Mouse (Mus musculus): Measurements from ENCODE around the gene Npb.
"Not testable (repeated sequence)": the region's sequence is repeated elsewhere in the genome, so short reads cannot be mapped to it uniquely, and the experiment has no call there.

The Npb gene

GRCm38 (mm10) chr11:120608241-120609034, at the start of gene Npb:
Npb (plus strand) TSS chr11:120608477.
- no peak for DNase-seq (ENCODE audit: low read depth, low spot score)

GRCm38 (mm10) chr11:120558843-120559242, 49.4 kb upstream of the Npb start:
- not testable (repeated sequence) for DNase-seq (ENCODE audit: low read depth, low spot score)

GRCm38 (mm10) chr11:120560952-120561728, 47.1 kb upstream of the Npb start:
- DNase-seq (ENCODE audit: low read depth, low spot score), result no peak

- no peak for DNase-seq (ENCODE audit: low read depth, low spot score)
These were observed 45.3 kb upstream of the Npb start for GRCm38 (mm10) chr11:120562949-120563348.

- no peak for DNase-seq (ENCODE audit: low read depth, low spot score)
These were observed 43.2 kb upstream of the Npb start for GRCm38 (mm10) chr11:120565114-120565513.

GRCm38 (mm10) chr11:120568324-120568723, 40.0 kb upstream of the Npb start:
- no peak for DNase-seq (ENCODE audit: low read depth, low spot score)

- DNase-seq (ENCODE audit: low read depth, low spot score), result no peak
These were observed 37.2 kb upstream of the Npb start for GRCm38 (mm10) chr11:120571122-120571521.

GRCm38 (mm10) chr11:120571754-120572416, 36.4 kb upstream of the Npb start:
- DNase-seq (ENCODE audit: low read depth, low spot score), result no peak

- DNase-seq (ENCODE audit: low read depth, low spot score), result no peak
These were observed 35.9 kb upstream of the Npb start for GRCm38 (mm10) chr11:120572417-120572751.

- peak; percentile 100 for DNase-seq (ENCODE audit: low read depth, low spot score)
These were observed 35.3 kb upstream of the Npb start, which contains the start of gene P4hb for GRCm38 (mm10) chr11:120572752-120573584. P4hb (minus strand) TSS chr11:120573253.

GRCm38 (mm10) chr11:120573585-120574277, 34.5 kb upstream of the Npb start:
- no peak for DNase-seq (ENCODE audit: low read depth, low spot score)

GRCm38 (mm10) chr11:120574278-120574600, 34.0 kb upstream of the Npb start:
- no peak for DNase-seq (ENCODE audit: low read depth, low spot score)

- DNase-seq (ENCODE audit: low read depth, low spot score), result no peak
These were observed 33.2 kb upstream of the Npb start for GRCm38 (mm10) chr11:120575046-120575445.

- DNase-seq (ENCODE audit: low read depth, low spot score), result no peak
These were observed 32.3 kb upstream of the Npb start for GRCm38 (mm10) chr11:120575940-120576339.

- DNase-seq (ENCODE audit: low read depth, low spot score), result no peak
These were observed 31.8 kb upstream of the Npb start for GRCm38 (mm10) chr11:120576365-120576981.

GRCm38 (mm10) chr11:120577211-120578023, 30.9 kb upstream of the Npb start:
- DNase-seq (ENCODE audit: low read depth, low spot score), result no peak

GRCm38 (mm10) chr11:120578024-120578693, 30.1 kb upstream of the Npb start:
- DNase-seq (ENCODE audit: low read depth, low spot score), result no peak

GRCm38 (mm10) chr11:120578694-120579243, 29.5 kb upstream of the Npb start:
- no peak for DNase-seq (ENCODE audit: low read depth, low spot score)

All from skeletal muscle tissue, adult 2 months (tissue).